Mouse (Mus musculus) limb, embryonic 15.5 days (tissue): ENCODE data around the gene Olfr2. TPM values are rescaled to one million over a fixed set of nuclear protein-coding genes. Genes with fewer than 3 reads are reported as not detected.
"Not testable (repeated sequence)": the region's sequence is repeated elsewhere in the genome, so short reads cannot be mapped to it uniquely, and the experiment has no call there.

Source experiments
- ATAC-seq: fragments of 200-750 bp; cut with Nextera tagmentation; 2 replicates; pipeline ENCODE4 v1.8.0; 2017; ENCODE audit warnings: low read depth, moderate TSS enrichment; ENCODE audit not compliant: insufficient number of reproducible peaks, low FRiP score, low TSS enrichment
- H3K27ac ChIP-seq: fragments of 300-500 bp; sonication (generic); 2 replicates; pipeline ENCODE4 v1.5.1; 2015; ENCODE audit warnings: moderate library complexity, mild to moderate bottlenecking, inconsistent platforms
- H3K27me3 ChIP-seq: fragments of 300-500 bp; sonication (generic); 2 replicates; pipeline ENCODE4 v1.6.1; 2015; ENCODE audit warnings: inconsistent platforms
- H3K36me3 ChIP-seq: fragments of 300-500 bp; sonication (generic); 2 replicates; pipeline ENCODE4 v1.6.1; 2015; ENCODE audit warnings: inconsistent platforms
- H3K4me1 ChIP-seq: fragments of 300-500 bp; sonication (generic); 2 replicates; pipeline ENCODE4 v1.6.1; 2015; ENCODE audit warnings: inconsistent platforms
- H3K4me2 ChIP-seq: fragments of 300-500 bp; sonication (generic); 2 replicates; pipeline ENCODE4 v1.6.1; 2015; ENCODE audit warnings: mild to moderate bottlenecking, inconsistent platforms
- H3K4me3 ChIP-seq: fragments of 300-500 bp; sonication (generic); 2 replicates; pipeline ENCODE4 v1.5.1; 2015; ENCODE audit warnings: mild to moderate bottlenecking, inconsistent platforms
- H3K9ac ChIP-seq: fragments of 300-500 bp; sonication (generic); 2 replicates; pipeline ENCODE4 v1.6.1; 2015; ENCODE audit warnings: inconsistent platforms
- H3K9me3 ChIP-seq: fragments of 300-500 bp; sonication (generic); 2 replicates; pipeline ENCODE4 v1.6.1; 2016; ENCODE audit warnings: inconsistent platforms
- WGBS: fragments of 180-500 bp; shearing (Covaris S2); methylation state at CpG from one replicate; pipeline ENCODE4 v1.1.7; 2015; 5-methylcytosine and 5-hydroxymethylcytosine counted together
- polyA plus RNA-seq: library from polyadenylated mRNA; unstranded; fragments of >200 nt; fragmentation: Nextera tagmentation; extraction: Ambion mirVana; gene quantifications from 2 replicates; pipeline ENCODE4 v1.2.1, GENCODE M21; 2015

Gene Olfr2
- not detected in 2 replicates for polyA plus RNA-seq

- H3K36me3 ChIP-seq = no peaks in the 10 kb centered on the region
- H3K9ac ChIP-seq = no peak within 1 kb of the TSS
- H3K27me3 ChIP-seq = no peaks in the 10 kb centered on the region
- H3K4me3 ChIP-seq = no peak within 1 kb of the TSS
- no peak within 1 kb of the TSS for H3K27ac ChIP-seq
- no peak for ATAC-seq
- H3K4me1 ChIP-seq = no peaks in the 10 kb centered on the region
- no peaks in the 10 kb centered on the region for H3K9me3 ChIP-seq
- no peak within 1 kb of the TSS for H3K4me2 ChIP-seq
- 42% methylated on average over 1 of the region's 1 CpGs for WGBS
Measured at GRCm38 (mm10) chr7:107005972-107006371, at the start of gene Olfr2. Gene Olfr2, minus strand, starts transcription at chr7:107006072.

- H3K27ac ChIP-seq = no peak overlapping the region
- WGBS = 33% methylated on average over 3 of the region's 3 CpGs
- H3K4me1 ChIP-seq = no peaks in the 10 kb centered on the region
- no peak overlapping the region for H3K9ac ChIP-seq
- no peaks in the 10 kb centered on the region for H3K36me3 ChIP-seq
- H3K27me3 ChIP-seq = no peaks in the 10 kb centered on the region
- H3K9me3 ChIP-seq = no peaks in the 10 kb centered on the region
- ATAC-seq = no peak
- no peak overlapping the region for H3K4me2 ChIP-seq
- no peak overlapping the region for H3K4me3 ChIP-seq
Measured at GRCm38 (mm10) chr7:107047578-107047977, 41.7 kb upstream of the Olfr2 start.

- WGBS = 4% methylated on average over 5 of the region's 5 CpGs
- Histone ChIP-seq H3K36me3 (no peaks in the 10 kb centered on the region), H3K9me3 (no peaks in the 10 kb centered on the region), H3K27ac (no peak overlapping the region), H3K9ac (no peak overlapping the region), H3K4me2 (no peak overlapping the region), H3K4me1 (no peaks in the 10 kb centered on the region), H3K27me3 (no peaks in the 10 kb centered on the region), H3K4me3 (no peak overlapping the region)
- no peak for ATAC-seq
Measured at GRCm38 (mm10) chr7:107045833-107046232, 40.0 kb upstream of the Olfr2 start.

- Histone ChIP-seq H3K9ac (no peak overlapping the region), H3K27ac (no peak overlapping the region), H3K4me2 (no peak overlapping the region), H3K9me3 (no peaks in the 10 kb centered on the region), H3K4me3 (no peak overlapping the region), H3K4me1 (no peaks in the 10 kb centered on the region), H3K27me3 (no peaks in the 10 kb centered on the region), H3K36me3 (no peaks in the 10 kb centered on the region)
- 86% methylated on average over 1 of the region's 1 CpGs for WGBS
- ATAC-seq = no peak
Measured at GRCm38 (mm10) chr7:107044407-107044806, 38.5 kb upstream of the Olfr2 start.

- no peak overlapping the region for H3K9ac ChIP-seq
- ATAC-seq = no peak
- no peak overlapping the region for H3K4me3 ChIP-seq
- no peaks in the 10 kb centered on the region for H3K4me1 ChIP-seq
- H3K4me2 ChIP-seq = no peak overlapping the region
- 78% methylated on average over 3 of the region's 3 CpGs for WGBS
- no peaks in the 10 kb centered on the region for H3K27me3 ChIP-seq
- no peaks in the 10 kb centered on the region for H3K36me3 ChIP-seq
- no peaks in the 10 kb centered on the region for H3K9me3 ChIP-seq
- H3K27ac ChIP-seq = no peak overlapping the region
Measured at GRCm38 (mm10) chr7:107043136-107043535, 37.3 kb upstream of the Olfr2 start.

- no peak overlapping the region for H3K4me2 ChIP-seq
- no peaks in the 10 kb centered on the region for H3K27me3 ChIP-seq
- no peak overlapping the region for H3K4me3 ChIP-seq
- no peak overlapping the region for H3K9ac ChIP-seq
- H3K27ac ChIP-seq = no peak overlapping the region
- WGBS = 55% methylated on average over 2 of the region's 2 CpGs
- no peaks in the 10 kb centered on the region for H3K36me3 ChIP-seq
- no peaks in the 10 kb centered on the region for H3K4me1 ChIP-seq
- no peaks in the 10 kb centered on the region for H3K9me3 ChIP-seq
- no peak for ATAC-seq
Measured at GRCm38 (mm10) chr7:107039934-107040563, 34.2 kb upstream of the Olfr2 start.

- no peak for ATAC-seq
- Histone ChIP-seq H3K4me1 (no peaks in the 10 kb centered on the region), H3K36me3 (no peaks in the 10 kb centered on the region), H3K27ac (no peak within 1 kb of the TSS), H3K27me3 (no peaks in the 10 kb centered on the region), H3K4me3 (no peak within 1 kb of the TSS), H3K4me2 (no peak within 1 kb of the TSS), H3K9me3 (no peaks in the 10 kb centered on the region), H3K9ac (no peak within 1 kb of the TSS)
- WGBS = 92% methylated on average over 1 of the region's 1 CpGs
Measured at GRCm38 (mm10) chr7:107030874-107031273, 25.0 kb upstream of the Olfr2 start, which contains the start of gene Olfr713. Gene Olfr713, plus strand, starts transcription at chr7:107031174.

- no peak overlapping the region for H3K4me2 ChIP-seq
- 52% methylated on average over 3 of the region's 3 CpGs for WGBS
- H3K9me3 ChIP-seq = no peaks in the 10 kb centered on the region
- no peak overlapping the region for H3K4me3 ChIP-seq
- no peak overlapping the region for H3K27ac ChIP-seq
- H3K4me1 ChIP-seq = no peaks in the 10 kb centered on the region
- no peak overlapping the region for H3K9ac ChIP-seq
- no peaks in the 10 kb centered on the region for H3K27me3 ChIP-seq
- ATAC-seq = no peak
- no peaks in the 10 kb centered on the region for H3K36me3 ChIP-seq
Measured at GRCm38 (mm10) chr7:107004169-107004568, 1.7 kb downstream of the Olfr2 start.

- H3K9ac ChIP-seq = no peak overlapping the region
- H3K4me2 ChIP-seq = no peak overlapping the region
- no peak overlapping the region for H3K27ac ChIP-seq
- H3K27me3 ChIP-seq = no peaks in the 10 kb centered on the region
- WGBS = 88% methylated on average over 7 of the region's 7 CpGs
- H3K4me1 ChIP-seq = no peaks in the 10 kb centered on the region
- H3K36me3 ChIP-seq = no peaks in the 10 kb centered on the region
- no peaks in the 10 kb centered on the region for H3K9me3 ChIP-seq
- no peak for ATAC-seq
- H3K4me3 ChIP-seq = no peak overlapping the region
Measured at GRCm38 (mm10) chr7:107000798-107001197, 5.1 kb downstream of the Olfr2 start.

- H3K4me3 ChIP-seq = no peak overlapping the region
- WGBS = 81% methylated on average over 3 of the region's 3 CpGs
- H3K27ac ChIP-seq = no peak overlapping the region
- H3K4me2 ChIP-seq = no peak overlapping the region
- H3K36me3 ChIP-seq = no peaks in the 10 kb centered on the region
- H3K4me1 ChIP-seq = no peaks in the 10 kb centered on the region
- no peaks in the 10 kb centered on the region for H3K27me3 ChIP-seq
- no peak for ATAC-seq
- H3K9ac ChIP-seq = no peak overlapping the region
- H3K9me3 ChIP-seq = no peaks in the 10 kb centered on the region
Measured at GRCm38 (mm10) chr7:106985236-106985635, 20.6 kb downstream of the Olfr2 start.

GRCm38 (mm10) chr7:106975353-106975752 is 30.5 kb downstream of the Olfr2 start, which contains the start of gene Olfr711:
Gene Olfr711, minus strand, starts transcription at chr7:106975453.
- Histone ChIP-seq H3K36me3 (no peaks in the 10 kb centered on the region), H3K4me3 (no peak within 1 kb of the TSS), H3K27ac (no peak within 1 kb of the TSS), H3K9ac (no peak within 1 kb of the TSS), H3K4me2 (no peak within 1 kb of the TSS), H3K9me3 (no peaks in the 10 kb centered on the region), H3K27me3 (no peaks in the 10 kb centered on the region), H3K4me1 (no peaks in the 10 kb centered on the region)
- 74% methylated on average over 1 of the region's 1 CpGs for WGBS
- ATAC-seq = no peak

GRCm38 (mm10) chr7:106967503-106967902 is 38.4 kb downstream of the Olfr2 start:
- not testable (repeated sequence) for H3K36me3 ChIP-seq, ATAC-seq

GRCm38 (mm10) chr7:106963837-106964236 is 42.0 kb downstream of the Olfr2 start, which contains the start of gene Olfr6:
Gene Olfr6, minus strand, starts transcription at chr7:106963937.
- H3K27ac ChIP-seq = no peak within 1 kb of the TSS
- H3K9me3 ChIP-seq = no peaks in the 10 kb centered on the region
- no peak within 1 kb of the TSS for H3K9ac ChIP-seq
- H3K4me1 ChIP-seq = no peaks in the 10 kb centered on the region
- H3K4me2 ChIP-seq = no peak within 1 kb of the TSS
- no peaks in the 10 kb centered on the region for H3K36me3 ChIP-seq
- no peak for ATAC-seq
- WGBS = 80% methylated on average over 1 of the region's 1 CpGs
- H3K27me3 ChIP-seq = no peaks in the 10 kb centered on the region
- H3K4me3 ChIP-seq = no peak within 1 kb of the TSS

More at GRCm38 (mm10) chr7:106967503-106967902, 38.4 kb downstream of the Olfr2 start:
- not testable (repeated sequence) for H3K4me1 ChIP-seq, H3K27me3 ChIP-seq, H3K9me3 ChIP-seq, H3K4me2 ChIP-seq, H3K4me3 ChIP-seq, H3K9ac ChIP-seq, H3K27ac ChIP-seq
